Comparison of ENCODE assay signal across 14 mouse cellular contexts in genomic region chr8:121030496-121031040, GRCm38 (mm10). TPM values are rescaled to one million over a fixed set of nuclear protein-coding genes. Genes with fewer than 3 reads are reported as not detected.
DNase-seq lines count a peak whose midpoint lies in the region; ATAC-seq lines count a peak whose summit lies in the region.
"Had no signal": no experiment of that assay in that cellular context is flagged by ENCODE, and none has a peak within 500 bp of the region (broad histone marks: within the 10 kb centered on the region; RNA-seq: fewer than 3 reads in every experiment).

No protein-coding gene starts in this region.

- no peak for DNase-seq in frontal cortex, postnatal 14 days (ENCODE audit: low spot score in 2 of 2)
- peak; percentile 36 for DNase-seq in lung, postnatal 10 days
- no peak for DNase-seq in lung, postnatal 36 days
- DNase-seq in brain, adult 2 months (ENCODE audit: low read depth, low spot score), result peak; percentile 44
- peak; percentile 48 to 49 for DNase-seq in layer of hippocampus, postnatal 10 days (ENCODE audit: low spot score in 2 of 2)
- DNase-seq in ovary, adult 18-20 months (ENCODE audit: low spot score), result no peak
- DNase-seq in adrenal gland, postnatal 36 days, result no peak
- DNase-seq: cerebellum, adult 2 months; heart, postnatal 14 days; lung, adult 2 months had no signal

- ATAC-seq in frontal cortex, adult (ENCODE audit: low TSS enrichment), result 0 out of 2 replicates have a peak, but pooled peaks have one; percentile 41
- ATAC-seq: activated CD4-positive, CD25-positive, alpha-beta regulatory T cell, adult 4 months had no signal

RNA-seq across cellular contexts. Expression of gene Foxf1, which starts 53.6 kb away (rescaled TPM):
- total RNA-seq in layer of hippocampus, postnatal 10 days (2021), result 1 to 10 TPM; 1.3 to 1.4 TPM
- total RNA-seq in adrenal gland, postnatal 36 days (2021), result 1 to 10 TPM in 1 of 2 experiments, under 1 TPM in 1; 0.40 to 1.8 TPM
- total RNA-seq: CH12.LX; megakaryocyte-erythroid progenitor cell, adult 5-6 weeks had no signal

Comparison
In these comparisons a context has a peak if more than half of its experiments do, and no peak if none do; other contexts are left out.
1. DNase-seq: peak in lung, postnatal 10 days (single experiment), brain, adult 2 months (single experiment) and layer of hippocampus, postnatal 10 days (2 of 2); none in frontal cortex, postnatal 14 days (0 of 2), lung, postnatal 36 days (single experiment), ovary, adult 18-20 months (single experiment) and adrenal gland, postnatal 36 days (0 of 2).